ENCODE assay signal across 7 mouse cellular contexts in genomic region chr7:16874190-16874589, GRCm38 (mm10). TPM values are rescaled to one million over a fixed set of nuclear protein-coding genes. Genes with fewer than 3 reads are reported as not detected.
DNase-seq lines count a peak whose midpoint lies in the region; ATAC-seq and TF ChIP-seq lines count a peak whose summit lies in the region.

No protein-coding gene starts in this region.

- peak; percentile 51 for ATAC-seq in granulocyte monocyte progenitor cell, adult 5-6 weeks (replicated peaks; ENCODE audit: poor library complexity, severe bottlenecking)
- ATAC-seq in limb, embryonic 11.5 days (ENCODE audit: insufficient number of reproducible peaks, low FRiP score, low TSS enrichment, low read depth): no peak
- no peak for ATAC-seq in midbrain, embryonic 13.5 days

- peak overlapping the region; percentile 96 for H3K27ac ChIP-seq in embryonic facial prominence, embryonic 10.5 days (replicated peaks)
- H3K27ac ChIP-seq in limb, embryonic 11.5 days (replicated peaks; ENCODE audit: low read depth, low read length): peak overlapping the region; percentile 85
- H3K27ac ChIP-seq in midbrain, embryonic 13.5 days: peak overlapping the region; percentile 85
- H3K27ac ChIP-seq in spleen, adult 2 months (ENCODE audit: insufficient read depth, low read length): peak overlapping the region; percentile 19; the same call in 1 of the 2 replicates

- peak; percentile 93 for TF ChIP-seq CTCF in spleen, adult 2 months (IDR thresholded peaks at IDR 0.05; ENCODE audit: extremely low read depth, insufficient read depth, insufficient read length, insufficient replicate concordance)

- H3K4me2 ChIP-seq in limb, embryonic 11.5 days (ENCODE audit: low read depth, severe bottlenecking): peak overlapping the region; percentile 26
- H3K4me2 ChIP-seq in midbrain, embryonic 13.5 days (replicated peaks): peak overlapping the region; percentile 43

- no peaks in the 10 kb centered on the region for H3K27me3 ChIP-seq in embryonic facial prominence, embryonic 10.5 days (replicated peaks; ENCODE audit: low read depth, poor library complexity, severe bottlenecking)
- H3K27me3 ChIP-seq in limb, embryonic 11.5 days (ENCODE audit: control insufficient read depth, insufficient read depth, low read length): no peaks in the 10 kb centered on the region
- no peaks in the 10 kb centered on the region for H3K27me3 ChIP-seq in midbrain, embryonic 13.5 days
- H3K27me3 ChIP-seq in spleen, adult 2 months (ENCODE audit: control insufficient read depth, insufficient read depth, low read length): no peaks in the 10 kb centered on the region

- peak; percentile 87 for DNase-seq in adrenal gland, postnatal 10 days
- DNase-seq in embryonic facial prominence, embryonic 10.5 days (ENCODE audit: low spot score): peak; percentile 86
- DNase-seq in kidney, adult 11 months: peak; percentile 74
- DNase-seq in limb, embryonic 11.5 days (ENCODE audit: low spot score): peak; percentile 86
- DNase-seq in spleen, adult 2 months (ENCODE audit: low read depth in 1 of 2, low spot score in 2 of 2): peak; percentile 65 to 80

- H3K9me3 ChIP-seq in embryonic facial prominence, embryonic 10.5 days: no peaks in the 10 kb centered on the region
- no peaks in the 10 kb centered on the region for H3K9me3 ChIP-seq in limb, embryonic 11.5 days (ENCODE audit: control insufficient read depth, low read length)
- no peaks in the 10 kb centered on the region for H3K9me3 ChIP-seq in midbrain, embryonic 13.5 days

- peaks cover 57% of the 10 kb centered on the region for H3K4me1 ChIP-seq in embryonic facial prominence, embryonic 10.5 days
- peaks cover 5% of the 10 kb centered on the region for H3K4me1 ChIP-seq in limb, embryonic 11.5 days (ENCODE audit: control insufficient read depth, insufficient read depth, low read length)
- peaks cover 38% of the 10 kb centered on the region for H3K4me1 ChIP-seq in midbrain, embryonic 13.5 days (replicated peaks)
- H3K4me1 ChIP-seq in spleen, adult 2 months (ENCODE audit: control insufficient read depth, insufficient read depth, insufficient read length): peaks cover 6% of the 10 kb centered on the region

- H3K9ac ChIP-seq in limb, embryonic 11.5 days (ENCODE audit: low read length): peak overlapping the region; percentile 44; the same call in 1 of the 2 replicates
- H3K9ac ChIP-seq in midbrain, embryonic 13.5 days (replicated peaks): no peak overlapping the region; the same call in 1 of the 2 replicates

- WGBS in embryonic facial prominence, embryonic 10.5 days: 5% methylated on average over 17 of the region's 17 CpGs
- 3% methylated on average over 17 of the region's 17 CpGs for WGBS in limb, embryonic 11.5 days
- 5% methylated on average over 17 of the region's 17 CpGs for WGBS in midbrain, embryonic 13.5 days
- WGBS in spleen, adult 2 months: 2% methylated on average over 17 of the region's 17 CpGs

- H3K4me3 ChIP-seq in embryonic facial prominence, embryonic 10.5 days: peak overlapping the region; percentile 94
- peak overlapping the region; percentile 95 for H3K4me3 ChIP-seq in limb, embryonic 11.5 days (ENCODE audit: low read depth, low read length)
- H3K4me3 ChIP-seq in midbrain, embryonic 13.5 days (replicated peaks): peak overlapping the region; percentile 75
- no peak overlapping the region for H3K4me3 ChIP-seq in spleen, adult 2 months (ENCODE audit: extremely low read depth, insufficient read depth, insufficient read length)

- peaks cover 42% of the 10 kb centered on the region for H3K36me3 ChIP-seq in embryonic facial prominence, embryonic 10.5 days (replicated peaks)
- H3K36me3 ChIP-seq in limb, embryonic 11.5 days (ENCODE audit: control insufficient read depth, insufficient read depth, low read length): peaks cover 4% of the 10 kb centered on the region; the same call in 1 of the 2 replicates
- peaks cover 12% of the 10 kb centered on the region for H3K36me3 ChIP-seq in midbrain, embryonic 13.5 days
- peaks cover 16% of the 10 kb centered on the region for H3K36me3 ChIP-seq in spleen, adult 2 months (ENCODE audit: control insufficient read depth, insufficient read depth, low read length)

- no peak for TF ChIP-seq POLR2A in spleen, adult 2 months (IDR thresholded peaks at IDR 0.05; ENCODE audit: low read depth, low read length)

RNA-seq across cellular contexts. Expression of gene Dact3, which starts 0.9 kb away (rescaled TPM):
- 1 to 10 TPM; 5.7 to 7.0 TPM for total RNA-seq in adrenal gland, postnatal 10 days (2021)
- polyA plus RNA-seq in embryonic facial prominence, embryonic 10.5 days (2016; fragmentation: Nextera tagmentation; extraction: Ambion mirVana): 5.5 and 6.0 TPM in 2 replicates
- not detected in 2 replicates for total RNA-seq in granulocyte monocyte progenitor cell, adult 5-6 weeks (2014; fragmentation: Nextera tagmentation)
- total RNA-seq in granulocyte monocyte progenitor cell, adult 5-6 weeks (2017): 0.31 and 0.69 TPM in 2 replicates
- polyA plus RNA-seq in limb, embryonic 11.5 days (2014; fragmentation: Nextera tagmentation; extraction: Ambion mirVana): 14.6 and 15.7 TPM in 2 replicates
- polyA plus RNA-seq in midbrain, embryonic 13.5 days (2015; fragmentation: Nextera tagmentation; extraction: Ambion mirVana): 2.8 and 2.9 TPM in 2 replicates
- 9.2 and 18.1 TPM in 2 replicates for polyA plus RNA-seq in spleen, adult 2 months (2012; rRNA removed)

RNA-seq across cellular contexts. Expression of gene Gng8, which starts 17.4 kb away (rescaled TPM):
- 1 to 10 TPM in 1 of 2 experiments, under 1 TPM in 1; 0.84 to 2.0 TPM for total RNA-seq in adrenal gland, postnatal 10 days (2021)
- polyA plus RNA-seq in embryonic facial prominence, embryonic 10.5 days (2016; fragmentation: Nextera tagmentation; extraction: Ambion mirVana): 14.7 and 20.3 TPM in 2 replicates
- total RNA-seq in granulocyte monocyte progenitor cell, adult 5-6 weeks (2014; fragmentation: Nextera tagmentation): not detected in 2 replicates
- 0.26 and 0.62 TPM in 2 replicates for total RNA-seq in granulocyte monocyte progenitor cell, adult 5-6 weeks (2017)
- 13.9 and 15.9 TPM in 2 replicates for polyA plus RNA-seq in limb, embryonic 11.5 days (2014; fragmentation: Nextera tagmentation; extraction: Ambion mirVana)
- 23.4 and 30.8 TPM in 2 replicates for polyA plus RNA-seq in midbrain, embryonic 13.5 days (2015; fragmentation: Nextera tagmentation; extraction: Ambion mirVana)
- 7.9 and 8.6 TPM in 2 replicates for polyA plus RNA-seq in spleen, adult 2 months (2012; rRNA removed)

RNA-seq across cellular contexts. Expression of gene Prkd2, which starts 31.5 kb away (rescaled TPM):
- total RNA-seq in adrenal gland, postnatal 10 days (2021): 10 to 100 TPM; 22.2 to 27.2 TPM
- polyA plus RNA-seq in embryonic facial prominence, embryonic 10.5 days (2016; fragmentation: Nextera tagmentation; extraction: Ambion mirVana): 12.9 and 13.1 TPM in 2 replicates
- total RNA-seq in granulocyte monocyte progenitor cell, adult 5-6 weeks (2014; fragmentation: Nextera tagmentation): 9.6 and 14.6 TPM in 2 replicates
- 3.4 and 11.9 TPM in 2 replicates for total RNA-seq in granulocyte monocyte progenitor cell, adult 5-6 weeks (2017)
- polyA plus RNA-seq in limb, embryonic 11.5 days (2014; fragmentation: Nextera tagmentation; extraction: Ambion mirVana): 16.6 and 16.8 TPM in 2 replicates
- 6.4 and 6.6 TPM in 2 replicates for polyA plus RNA-seq in midbrain, embryonic 13.5 days (2015; fragmentation: Nextera tagmentation; extraction: Ambion mirVana)
- polyA plus RNA-seq in spleen, adult 2 months (2012; rRNA removed): 183 and 205 TPM in 2 replicates

RNA-seq across cellular contexts. Expression of gene Ptgir, which starts 32.1 kb away (rescaled TPM):
- 1 to 10 TPM; 1.2 to 2.0 TPM for total RNA-seq in adrenal gland, postnatal 10 days (2021)
- polyA plus RNA-seq in embryonic facial prominence, embryonic 10.5 days (2016; fragmentation: Nextera tagmentation; extraction: Ambion mirVana): 0.52 and 0.64 TPM in 2 replicates
- 1.1 and 1.2 TPM in 2 replicates for total RNA-seq in granulocyte monocyte progenitor cell, adult 5-6 weeks (2014; fragmentation: Nextera tagmentation)
- total RNA-seq in granulocyte monocyte progenitor cell, adult 5-6 weeks (2017): 2.2 and 2.6 TPM in 2 replicates
- 0.24 and 0.44 TPM in 2 replicates for polyA plus RNA-seq in limb, embryonic 11.5 days (2014; fragmentation: Nextera tagmentation; extraction: Ambion mirVana)
- polyA plus RNA-seq in midbrain, embryonic 13.5 days (2015; fragmentation: Nextera tagmentation; extraction: Ambion mirVana): 0.41 and 0.54 TPM in 2 replicates
- 9.2 and 14.9 TPM in 2 replicates for polyA plus RNA-seq in spleen, adult 2 months (2012; rRNA removed)

RNA-seq across cellular contexts. Expression of gene Calm3, which starts 49.7 kb away (rescaled TPM):
- total RNA-seq in adrenal gland, postnatal 10 days (2021): 100 to 1,000 TPM; 224 to 252 TPM
- 121 and 126 TPM in 2 replicates for polyA plus RNA-seq in embryonic facial prominence, embryonic 10.5 days (2016; fragmentation: Nextera tagmentation; extraction: Ambion mirVana)
- 188 and 246 TPM in 2 replicates for total RNA-seq in granulocyte monocyte progenitor cell, adult 5-6 weeks (2014; fragmentation: Nextera tagmentation)
- total RNA-seq in granulocyte monocyte progenitor cell, adult 5-6 weeks (2017): 463 and 465 TPM in 2 replicates
- 176 and 201 TPM in 2 replicates for polyA plus RNA-seq in limb, embryonic 11.5 days (2014; fragmentation: Nextera tagmentation; extraction: Ambion mirVana)
- polyA plus RNA-seq in midbrain, embryonic 13.5 days (2015; fragmentation: Nextera tagmentation; extraction: Ambion mirVana): 297 and 325 TPM in 2 replicates
- 166 and 198 TPM in 2 replicates for polyA plus RNA-seq in spleen, adult 2 months (2012; rRNA removed)

Comparison
In these comparisons a context has a peak if more than half of its experiments do, and no peak if none do; other contexts are left out.
1. H3K27ac ChIP-seq: peak in every context shown above with its lines; median percentile 96 in embryonic facial prominence, embryonic 10.5 days; 85 in limb, embryonic 11.5 days; 85 in midbrain, embryonic 13.5 days; 19 in spleen, adult 2 months.
2. RNA of gene Prkd2, which starts 31.5 kb away (polyA plus RNA-seq): 183 to 205 TPM in spleen, adult 2 months; 16.6 to 16.8 TPM in limb, embryonic 11.5 days, 12.9 to 13.1 TPM in embryonic facial prominence, embryonic 10.5 days and 6.4 to 6.6 TPM in midbrain, embryonic 13.5 days; every median in the first group is over 10 times any median in the second.
3. Peak in every context shown above with its lines, with median percentiles within 50 percentile points of each other: DNase-seq.